Mouse (Mus musculus) monocyte, adult 59 days (primary cell): ENCODE data around the gene Rd3. TPM values are rescaled to one million over a fixed set of nuclear protein-coding genes. Genes with fewer than 3 reads are reported as not detected.

Source experiments
- total RNA-seq, 2 experiments: library from RNA; stranded (reverse); gene quantifications; one replicate each; pipeline ENCODE4 v1.2.4; 2023

Rd3 gene
- under 1 TPM; 0.39 to 0.45 TPM for total RNA-seq

GRCm38 (mm10) chr1:191977187-191977586 lies at the start of gene Rd3:
Rd3 (plus strand) TSS chr1:191977370.

Other genes starting within 250 kb of the Rd3 start
- 1 to 10 TPM in 1 of 2 experiments, under 1 TPM in 1; 0.55 to 1.9 TPM for gene Nek2, start 155.9 kb upstream of the Rd3 start, total RNA-seq
- 10 to 100 TPM; 25.3 to 27.7 TPM for gene Slc30a1, start 70.6 kb upstream of the Rd3 start, total RNA-seq
- 10 to 100 TPM; 39.5 to 43.7 TPM for gene Traf5, start 115.2 kb downstream of the Rd3 start, total RNA-seq
- gene Rcor3, start 160.7 kb downstream of the Rd3 start, total RNA-seq = 10 to 100 TPM; 21.6 to 22.8 TPM
- not detected for gene Kcnh1, start 213.4 kb downstream of the Rd3 start, total RNA-seq